ENCODE assay signal across 12 mouse cellular contexts in genomic region chr5:124879801-124880200, GRCm38 (mm10). TPM values are rescaled to one million over a fixed set of nuclear protein-coding genes. Genes with fewer than 3 reads are reported as not detected.
"Had no signal": no experiment of that assay in that cellular context is flagged by ENCODE, and none has a peak within 500 bp of the region (broad histone marks: within the 10 kb centered on the region; RNA-seq: fewer than 3 reads in every experiment).

No protein-coding gene starts in this region.

- DNase-seq: kidney, adult 2 months; kidney, postnatal 25 days; layer of hippocampus, adult 9-11 months; liver, embryonic 13.5 days; lung, adult 2 months; lung, postnatal 14 days; lung, postnatal 4 days; thymus, adult 2 months; thymus, postnatal 14 days; thymus, postnatal 4 days had no signal

- ATAC-seq: midbrain, embryonic 15.5 days had no signal

RNA-seq across cellular contexts. Expression of gene Ccdc92, which starts 17.6 kb away (rescaled TPM):
- total RNA-seq: liver, adult 2 months had no signal
